10 mouse cellular contexts compared by ENCODE assay signal in genomic region chr2:72038651-72039251, GRCm38 (mm10). TPM values are rescaled to one million over a fixed set of nuclear protein-coding genes. Genes with fewer than 3 reads are reported as not detected.
A peak's percentile ranks its signal among the peaks of the same experiment; 100 is the strongest.
DNase-seq lines count a peak whose midpoint lies in the region; ATAC-seq and TF ChIP-seq lines count a peak whose summit lies in the region.
"Had no signal": no experiment of that assay in that cellular context is flagged by ENCODE, and none has a peak within 500 bp of the region (broad histone marks: within the 10 kb centered on the region; RNA-seq: fewer than 3 reads in every experiment).

No protein-coding gene starts in this region.

- peak overlapping the region; percentile 12 for H3K9ac ChIP-seq in forebrain, embryonic 15.5 days (replicated peaks)
- no peak overlapping the region for H3K9ac ChIP-seq in hindbrain, embryonic 15.5 days
- H3K9ac ChIP-seq in liver, embryonic 11.5 days (ENCODE audit: low read depth, low read length): no peak overlapping the region

- H3K36me3 ChIP-seq in kidney, adult 2 months (ENCODE audit: control insufficient read depth, insufficient read depth, low read length): no peaks in the 10 kb centered on the region
- no peaks in the 10 kb centered on the region for H3K36me3 ChIP-seq in forebrain, embryonic 15.5 days
- H3K36me3 ChIP-seq in hindbrain, embryonic 15.5 days: no peaks in the 10 kb centered on the region
- H3K36me3 ChIP-seq in liver, embryonic 11.5 days (ENCODE audit: control insufficient read depth, insufficient read depth, low read length): no peaks in the 10 kb centered on the region

- TF ChIP-seq POLR2A in kidney, adult 2 months (IDR thresholded peaks at IDR 0.05; ENCODE audit: low read depth, low read length): no peak

- H3K27me3 ChIP-seq in kidney, adult 2 months (replicated peaks; ENCODE audit: control insufficient read depth, insufficient read depth, low read length): no peaks in the 10 kb centered on the region
- H3K27me3 ChIP-seq in forebrain, embryonic 15.5 days: no peaks in the 10 kb centered on the region
- no peaks in the 10 kb centered on the region for H3K27me3 ChIP-seq in hindbrain, embryonic 15.5 days
- no peaks in the 10 kb centered on the region for H3K27me3 ChIP-seq in liver, embryonic 11.5 days (replicated peaks; ENCODE audit: control insufficient read depth, insufficient read depth, low read length)

- TF ChIP-seq CTCF in kidney, adult 2 months (conservative IDR thresholded peaks at IDR 0.05; ENCODE audit: insufficient read depth, insufficient read length, low read depth, low read length): no peak

- H3K4me1 ChIP-seq in kidney, adult 2 months (ENCODE audit: control insufficient read depth, insufficient read depth, low read length): no peaks in the 10 kb centered on the region
- H3K4me1 ChIP-seq in forebrain, embryonic 15.5 days: peaks cover 18% of the 10 kb centered on the region
- H3K4me1 ChIP-seq in hindbrain, embryonic 15.5 days (replicated peaks): peaks cover 16% of the 10 kb centered on the region
- no peaks in the 10 kb centered on the region for H3K4me1 ChIP-seq in liver, embryonic 11.5 days (replicated peaks; ENCODE audit: control insufficient read depth, insufficient read depth, low read length)

- DNase-seq in kidney, adult 2 months: peak; percentile 33
- DNase-seq in kidney, adult 11 months: no peak
- peak; percentile 72 for DNase-seq in adrenal gland, postnatal 36 days
- peak; percentile 24 for DNase-seq in lung, postnatal 14 days
- peak; percentile 66 for DNase-seq in testis, postnatal 10 days (ENCODE audit: low spot score)
- no peak for DNase-seq in liver, embryonic 11.5 days (ENCODE audit: low spot score)

- H3K4me2 ChIP-seq in forebrain, embryonic 15.5 days (replicated peaks): peak overlapping the region; percentile 32
- peak overlapping the region; percentile 38 for H3K4me2 ChIP-seq in hindbrain, embryonic 15.5 days
- no peak overlapping the region for H3K4me2 ChIP-seq in liver, embryonic 11.5 days

- H3K4me3 ChIP-seq in kidney, adult 2 months (ENCODE audit: insufficient read depth, low read depth, low read length): peak overlapping the region; percentile 38
- no peak overlapping the region for H3K4me3 ChIP-seq in forebrain, embryonic 15.5 days
- H3K4me3 ChIP-seq in hindbrain, embryonic 15.5 days: no peak overlapping the region
- H3K4me3 ChIP-seq in liver, embryonic 11.5 days (ENCODE audit: low read depth, low read length): no peak overlapping the region
- H3K4me3 ChIP-seq: erythroblast, embryonic 14.5 days had no signal

- peak; percentile 57 for ATAC-seq in forebrain, embryonic 15.5 days (replicated peaks)
- ATAC-seq in hindbrain, embryonic 15.5 days (ENCODE audit: low FRiP score, low read depth): peak; percentile 69
- ATAC-seq in liver, embryonic 11.5 days (replicated peaks; ENCODE audit: low FRiP score): no peak

- WGBS in kidney, adult 2 months: 34% methylated on average over 18 of the region's 18 CpGs
- WGBS in forebrain, embryonic 15.5 days: 31% methylated on average over 18 of the region's 18 CpGs
- WGBS in hindbrain, embryonic 15.5 days: 47% methylated on average over 18 of the region's 18 CpGs
- WGBS in liver, embryonic 11.5 days: 81% methylated on average over 18 of the region's 18 CpGs

- H3K9me3 ChIP-seq in forebrain, embryonic 15.5 days: no peaks in the 10 kb centered on the region
- H3K9me3 ChIP-seq in hindbrain, embryonic 15.5 days: no peaks in the 10 kb centered on the region
- no peaks in the 10 kb centered on the region for H3K9me3 ChIP-seq in liver, embryonic 11.5 days (ENCODE audit: control insufficient read depth, low read length)

- H3K27ac ChIP-seq in kidney, adult 2 months (ENCODE audit: insufficient read depth, low read depth, low read length): no peak overlapping the region
- H3K27ac ChIP-seq in forebrain, embryonic 15.5 days (replicated peaks): peak overlapping the region; percentile 75
- H3K27ac ChIP-seq in hindbrain, embryonic 15.5 days (replicated peaks): peak overlapping the region; percentile 55
- H3K27ac ChIP-seq in liver, embryonic 11.5 days (ENCODE audit: low read depth, low read length): no peak overlapping the region
- H3K27ac ChIP-seq: macrophage had no signal

RNA-seq across cellular contexts. Expression of gene Rapgef4, which starts 57.7 kb away (rescaled TPM):
- 6.2 and 6.4 TPM in 2 replicates for polyA plus RNA-seq in kidney, adult 2 months (2012; rRNA removed)
- 100 to 1,000 TPM; 131 to 359 TPM for total RNA-seq in adrenal gland, postnatal 36 days (2021)
- polyA plus RNA-seq in forebrain, embryonic 15.5 days (2015; fragmentation: Nextera tagmentation; extraction: Ambion mirVana): 13.1 and 14.0 TPM in 2 replicates
- 33.9 and 34.2 TPM in 2 replicates for polyA plus RNA-seq in hindbrain, embryonic 15.5 days (2015; fragmentation: Nextera tagmentation; extraction: Ambion mirVana)
- polyA plus RNA-seq in liver, embryonic 11.5 days (2014; fragmentation: Nextera tagmentation; extraction: Ambion mirVana): 3.9 and 4.2 TPM in 2 replicates
- polyA plus RNA-seq: erythroblast, embryonic 14.5 days; macrophage had no signal

Comparison
In these comparisons a context has a peak if more than half of its experiments do, and no peak if none do; other contexts are left out.
1. DNase-seq: peak in kidney, adult 2 months (single experiment), adrenal gland, postnatal 36 days (2 of 2), lung, postnatal 14 days (single experiment) and testis, postnatal 10 days (single experiment); none in kidney, adult 11 months (single experiment) and liver, embryonic 11.5 days (single experiment).
2. H3K27ac ChIP-seq: peak in forebrain, embryonic 15.5 days (single experiment) and hindbrain, embryonic 15.5 days (single experiment); none in kidney, adult 2 months (single experiment) and liver, embryonic 11.5 days (single experiment).